Comparison of ENCODE assay signal across 28 mouse cellular contexts in genomic region chr9:30064551-30064950, GRCm38 (mm10).
"Had no signal": no experiment of that assay in that cellular context is flagged by ENCODE, and none has a peak within 500 bp of the region (broad histone marks: within the 10 kb centered on the region; RNA-seq: fewer than 3 reads in every experiment).

No protein-coding gene starts in this region.

- H3K4me1 ChIP-seq: embryonic facial prominence, embryonic 10.5 days; embryonic facial prominence, embryonic 12.5 days; embryonic facial prominence, embryonic 13.5 days; embryonic facial prominence, embryonic 15.5 days had no signal

- ATAC-seq: forebrain, embryonic 13.5 days; forebrain, embryonic 14.5 days; forebrain, embryonic 15.5 days; forebrain, embryonic 16.5 days; forebrain, postnatal 0 days had no signal

- H3K27ac ChIP-seq: embryonic facial prominence, embryonic 10.5 days; embryonic facial prominence, embryonic 12.5 days; embryonic facial prominence, embryonic 13.5 days; embryonic facial prominence, embryonic 15.5 days; forebrain, embryonic 10.5 days; forebrain, embryonic 12.5 days; forebrain, embryonic 13.5 days; forebrain, embryonic 15.5 days; gastrocnemius, adult 2 months; heart, adult 2 months; heart, embryonic 10.5 days; heart, embryonic 13.5 days had no signal

- H3K27me3 ChIP-seq: embryonic facial prominence, embryonic 12.5 days; embryonic facial prominence, embryonic 13.5 days; embryonic facial prominence, embryonic 15.5 days; forebrain, embryonic 12.5 days; forebrain, embryonic 13.5 days; forebrain, embryonic 15.5 days; heart, embryonic 13.5 days had no signal

- H3K4me2 ChIP-seq: embryonic facial prominence, embryonic 12.5 days; embryonic facial prominence, embryonic 13.5 days; embryonic facial prominence, embryonic 15.5 days; forebrain, embryonic 12.5 days; forebrain, embryonic 13.5 days; forebrain, embryonic 15.5 days; heart, embryonic 11.5 days; heart, embryonic 13.5 days had no signal

- DNase-seq: cerebellum, adult 2 months; cerebellum, adult 8-10 months; cerebellum, adult 9-10 months; cerebellum, adult 9-11 months; cerebellum, postnatal 25 days; cerebellum, postnatal 36 days; embryo, embryonic 11 days; forebrain, postnatal 0 days; gastrocnemius, adult 2 months; gastrocnemius, postnatal 10 days; gastrocnemius, postnatal 14 days; gastrocnemius, postnatal 25 days; gastrocnemius, postnatal 36 days had no signal

- H3K9ac ChIP-seq: embryonic facial prominence, embryonic 12.5 days; embryonic facial prominence, embryonic 13.5 days; embryonic facial prominence, embryonic 15.5 days; forebrain, embryonic 12.5 days; forebrain, embryonic 13.5 days; forebrain, embryonic 15.5 days; forebrain, postnatal 0 days; heart, embryonic 13.5 days had no signal

- H3K4me3 ChIP-seq: embryonic facial prominence, embryonic 10.5 days; embryonic facial prominence, embryonic 12.5 days; embryonic facial prominence, embryonic 13.5 days; embryonic facial prominence, embryonic 15.5 days; erythroblast, embryonic 14.5 days; forebrain, embryonic 10.5 days; forebrain, embryonic 12.5 days; forebrain, embryonic 13.5 days; forebrain, embryonic 15.5 days; gastrocnemius, adult 2 months; heart, adult 2 months; heart, embryonic 10.5 days; heart, embryonic 13.5 days had no signal

- H3K36me3 ChIP-seq: embryonic facial prominence, embryonic 10.5 days; embryonic facial prominence, embryonic 12.5 days; embryonic facial prominence, embryonic 13.5 days; embryonic facial prominence, embryonic 15.5 days; forebrain, embryonic 10.5 days; forebrain, embryonic 12.5 days; forebrain, embryonic 15.5 days; heart, embryonic 10.5 days; heart, embryonic 13.5 days had no signal

- H3K9me3 ChIP-seq: embryonic facial prominence, embryonic 10.5 days; embryonic facial prominence, embryonic 12.5 days; embryonic facial prominence, embryonic 13.5 days; embryonic facial prominence, embryonic 15.5 days; forebrain, embryonic 10.5 days; forebrain, embryonic 12.5 days; forebrain, embryonic 13.5 days; forebrain, embryonic 15.5 days; heart, embryonic 10.5 days; heart, embryonic 13.5 days had no signal
